Mouse (Mus musculus) ES-E14 (cell line): Measurements from ENCODE around the gene Plac9a.

Experiments used
- HCFC1 ChIP-seq: IDR thresholded peaks from 2 replicates; pipeline ENCODE4 v1.6.1; 2012; ENCODE audit warnings: low read length, inconsistent platforms, borderline replicate concordance; ENCODE audit not compliant: insufficient read depth
- ZC3H11A ChIP-seq: IDR thresholded peaks from 2 replicates; pipeline ENCODE4 v1.6.1; 2012; ENCODE audit warnings: low read depth, mild to moderate bottlenecking, inconsistent platforms, low read length, borderline replicate concordance

DNA sequence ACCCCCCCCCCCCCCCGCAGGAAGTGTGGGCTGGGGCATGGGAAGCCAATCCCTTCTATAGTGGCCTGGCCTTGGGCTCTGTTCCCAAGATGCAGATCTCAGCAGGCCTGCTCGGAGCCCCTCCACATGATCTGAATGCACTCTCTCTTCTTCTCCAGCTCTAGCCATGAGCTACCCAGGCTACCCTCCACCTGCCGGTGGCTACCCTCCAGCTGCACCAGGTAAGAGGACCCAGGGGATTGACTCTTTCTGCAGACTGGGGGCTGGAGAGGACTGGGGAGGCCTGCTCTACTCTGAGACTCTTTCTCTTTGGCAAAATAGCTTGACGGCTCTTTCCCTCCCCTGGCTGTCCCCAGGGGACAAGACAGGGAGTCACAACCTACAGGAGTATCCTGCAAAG is 34.2 kb downstream of the Plac9a start:
- no peak for TF ChIP-seq HCFC1
- TF ChIP-seq ZC3H11A: no peak
